Mouse (Mus musculus) embryonic fibroblast, embryonic 13.5 days (primary cell): Measurements from ENCODE around the gene Pitpnc1. TPM values are rescaled to one million over a fixed set of nuclear protein-coding genes. Genes with fewer than 3 reads are reported as not detected.

Source experiments
- H3K27ac ChIP-seq: 2 replicates; pipeline ENCODE4 v1.5.1; 2012; ENCODE audit warnings: low read length, control low read depth, inconsistent platforms; ENCODE audit not compliant: insufficient read depth
- H3K4me1 ChIP-seq: 2 replicates; pipeline ENCODE4 v1.6.1; 2011; ENCODE audit warnings: low read length; ENCODE audit not compliant: control insufficient read depth, insufficient read depth
- H3K4me3 ChIP-seq: 2 replicates; pipeline ENCODE4 v1.5.1; 2011; ENCODE audit warnings: mild to moderate bottlenecking, control low read depth, low read length; ENCODE audit not compliant: insufficient read depth
- CTCF ChIP-seq: IDR thresholded peaks from 2 replicates; pipeline ENCODE4 v1.5.1; 2011; ENCODE audit warnings: mild to moderate bottlenecking, control low read depth, low read length, moderate library complexity, borderline replicate concordance; ENCODE audit not compliant: insufficient read depth
- POLR2A ChIP-seq: IDR thresholded peaks from 2 replicates; pipeline ENCODE4 v1.6.1; 2011; ENCODE audit warnings: low read depth, mild to moderate bottlenecking, control low read depth, low read length, moderate library complexity
- polyA plus RNA-seq: library from polyadenylated mRNA; stranded (reverse); fragments of >200 nt; gene quantifications from 2 replicates; pipeline ENCODE4 v1.2.4, GENCODE M21; 2011; ENCODE audit warnings: low read depth; ENCODE audit not compliant: missing spikeins, insufficient read length

Pitpnc1 gene
- polyA plus RNA-seq, 1 experiment, result 19.8 TPM

GRCm38 (mm10) chr11:107335756-107336155, 134.7 kb downstream of the Pitpnc1 start:
- no peaks in the 10 kb centered on the region for H3K4me1 ChIP-seq
- no peak overlapping the region for H3K4me3 ChIP-seq
- TF ChIP-seq POLR2A (no peak), CTCF (no peak)
- H3K27ac ChIP-seq, result no peak overlapping the region

GRCm38 (mm10) chr11:107334849-107335484, 135.5 kb downstream of the Pitpnc1 start:
- Histone ChIP-seq H3K27ac (no peak overlapping the region), H3K4me3 (no peak overlapping the region), H3K4me1 (no peaks in the 10 kb centered on the region)
- no peak for TF ChIP-seq POLR2A
- no peak for TF ChIP-seq CTCF

- Histone ChIP-seq H3K4me3 (no peak overlapping the region), H3K27ac (no peak overlapping the region), H3K4me1 (no peaks in the 10 kb centered on the region)
- no peak for TF ChIP-seq POLR2A
- TF ChIP-seq CTCF, result no peak
Observed at GRCm38 (mm10) chr11:107332905-107333304, 137.6 kb downstream of the Pitpnc1 start.

GRCm38 (mm10) chr11:107332332-107332731, 138.2 kb downstream of the Pitpnc1 start:
- Histone ChIP-seq H3K4me1 (no peaks in the 10 kb centered on the region), H3K4me3 (no peak overlapping the region), H3K27ac (no peak overlapping the region)
- TF ChIP-seq POLR2A, result no peak
- no peak for TF ChIP-seq CTCF

GRCm38 (mm10) chr11:107331425-107331824, 139.1 kb downstream of the Pitpnc1 start:
- no peak for TF ChIP-seq POLR2A
- no peak for TF ChIP-seq CTCF
- no peak overlapping the region for H3K27ac ChIP-seq
- H3K4me1 ChIP-seq, result no peaks in the 10 kb centered on the region
- no peak overlapping the region for H3K4me3 ChIP-seq

- TF ChIP-seq POLR2A, result no peak
- no peak for TF ChIP-seq CTCF
- Histone ChIP-seq H3K4me3 (no peak overlapping the region), H3K4me1 (no peaks in the 10 kb centered on the region), H3K27ac (no peak overlapping the region)
Observed at GRCm38 (mm10) chr11:107327326-107327725, 143.2 kb downstream of the Pitpnc1 start.

- no peak overlapping the region for H3K27ac ChIP-seq
- no peak for TF ChIP-seq CTCF
- no peak for TF ChIP-seq POLR2A
- no peaks in the 10 kb centered on the region for H3K4me1 ChIP-seq
- no peak overlapping the region for H3K4me3 ChIP-seq
Observed at GRCm38 (mm10) chr11:107325739-107326725, 144.5 kb downstream of the Pitpnc1 start.

GRCm38 (mm10) chr11:107325226-107325625, 145.3 kb downstream of the Pitpnc1 start:
- no peak overlapping the region for H3K4me3 ChIP-seq

GRCm38 (mm10) chr11:107323173-107323572, 147.3 kb downstream of the Pitpnc1 start:
- TF ChIP-seq POLR2A (no peak), CTCF (no peak)
- H3K27ac ChIP-seq, result no peak overlapping the region

More at GRCm38 (mm10) chr11:107325226-107325625, 145.3 kb downstream of the Pitpnc1 start:
- Histone ChIP-seq H3K4me1 (no peaks in the 10 kb centered on the region), H3K27ac (no peak overlapping the region)
- TF ChIP-seq CTCF (no peak), POLR2A (no peak)

GRCm38 (mm10) chr11:107322226-107322625, 148.3 kb downstream of the Pitpnc1 start:
- TF ChIP-seq POLR2A (no peak), CTCF (no peak)

More at GRCm38 (mm10) chr11:107323173-107323572, 147.3 kb downstream of the Pitpnc1 start:
- Histone ChIP-seq H3K4me1 (no peaks in the 10 kb centered on the region), H3K4me3 (no peak overlapping the region)

GRCm38 (mm10) chr11:107321819-107322218, 148.7 kb downstream of the Pitpnc1 start:
- Histone ChIP-seq H3K4me3 (no peak overlapping the region), H3K4me1 (no peaks in the 10 kb centered on the region), H3K27ac (no peak overlapping the region)
- no peak for TF ChIP-seq CTCF
- no peak for TF ChIP-seq POLR2A

More at GRCm38 (mm10) chr11:107322226-107322625, 148.3 kb downstream of the Pitpnc1 start:
- H3K4me1 ChIP-seq, result no peaks in the 10 kb centered on the region
- no peak overlapping the region for H3K4me3 ChIP-seq
- no peak overlapping the region for H3K27ac ChIP-seq
